Mouse (Mus musculus) ZHBTc4 (cell line): ENCODE measurements at regions not wholly inside any gene's neighbourhood (a gene's known extent, or its start where the extent isn't known, plus 50 kb on each side); places are given as distances from the start of the nearest gene placed in this dataset.

Experiments
- DNase-seq: peaks from one replicate; pipeline ENCODE4 v3.0.0-alpha.2; 2011; ENCODE audit warnings: low read depth, low spot score

- DNase-seq, result no peak
Observed at GRCm38 (mm10) chr8:115626396-115627136, 81.0 kb downstream of the Maf start.

GRCm38 (mm10) chr8:115625072-115625471 is 82.5 kb downstream of the Maf start:
- DNase-seq, result no peak

DNA sequence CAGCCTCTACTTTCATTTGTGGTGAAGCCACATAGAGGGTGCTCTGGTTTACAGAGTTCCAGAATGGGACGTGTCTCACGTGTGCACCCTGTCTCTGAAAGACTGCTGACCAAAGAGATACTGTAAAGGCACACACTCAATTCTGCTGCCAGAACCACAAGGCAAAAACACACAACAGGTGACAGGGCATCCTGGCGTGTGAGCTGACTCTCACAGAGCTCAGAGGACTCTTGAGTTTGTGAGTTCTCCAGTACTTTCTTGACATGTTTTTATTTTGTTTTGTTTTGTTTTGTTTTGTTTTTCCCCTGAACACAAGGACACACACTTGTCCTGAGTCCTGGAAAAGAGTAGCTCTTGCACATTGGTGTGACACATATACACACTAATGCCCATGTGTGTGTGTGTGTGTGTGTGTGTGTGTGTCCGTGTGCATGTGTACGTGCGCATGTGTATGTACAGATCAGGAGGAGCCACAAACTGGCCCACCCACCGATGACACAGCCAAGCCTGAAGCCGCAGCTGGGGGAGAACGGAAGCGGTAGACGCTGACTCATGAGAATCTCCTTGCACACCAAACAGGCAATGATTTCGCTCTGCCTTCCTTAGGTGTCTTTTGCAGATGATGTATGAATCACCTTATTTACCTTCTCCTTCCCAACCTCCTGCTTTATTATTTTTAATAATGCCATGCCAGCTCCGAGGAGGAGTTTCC is 89.4 kb downstream of the Maf start:
- no peak for DNase-seq

GRCm38 (mm10) chr8:115616871-115617605 is 90.6 kb downstream of the Maf start:
- DNase-seq, result no peak

- DNase-seq, result no peak
Observed at GRCm38 (mm10) chr8:115613946-115614584, 93.5 kb downstream of the Maf start.

DNA sequence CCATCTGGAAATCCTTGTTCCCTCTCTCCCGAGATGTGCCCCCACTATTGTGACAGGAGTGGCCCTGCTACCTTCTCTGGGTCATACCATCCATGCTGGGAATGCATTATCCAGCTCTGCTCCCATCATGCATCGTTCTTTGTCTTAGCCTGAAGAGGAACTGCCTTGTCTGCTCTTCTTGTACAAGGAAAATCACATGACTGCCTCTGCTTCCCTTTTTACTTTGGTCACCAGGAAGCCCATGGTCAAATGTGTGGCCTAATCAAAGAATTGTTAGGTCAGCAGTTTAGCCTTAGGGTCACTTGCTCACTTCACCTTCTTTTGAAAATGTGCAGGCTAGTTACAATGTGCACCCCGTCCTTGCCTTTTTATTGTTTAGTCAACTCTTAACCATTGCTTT is 95.5 kb downstream of the Maf start:
- DNase-seq, result no peak

- no peak for DNase-seq
Observed at GRCm38 (mm10) chr8:115599771-115600170, 107.8 kb downstream of the Maf start.

- no peak for DNase-seq
Observed at GRCm38 (mm10) chr8:115597226-115597953, 110.2 kb downstream of the Maf start.

GRCm38 (mm10) chr8:115589721-115590120 is 117.9 kb downstream of the Maf start:
- DNase-seq, result no peak

- no peak for DNase-seq
Observed at GRCm38 (mm10) chr8:115589076-115589475, 118.5 kb downstream of the Maf start.

DNA sequence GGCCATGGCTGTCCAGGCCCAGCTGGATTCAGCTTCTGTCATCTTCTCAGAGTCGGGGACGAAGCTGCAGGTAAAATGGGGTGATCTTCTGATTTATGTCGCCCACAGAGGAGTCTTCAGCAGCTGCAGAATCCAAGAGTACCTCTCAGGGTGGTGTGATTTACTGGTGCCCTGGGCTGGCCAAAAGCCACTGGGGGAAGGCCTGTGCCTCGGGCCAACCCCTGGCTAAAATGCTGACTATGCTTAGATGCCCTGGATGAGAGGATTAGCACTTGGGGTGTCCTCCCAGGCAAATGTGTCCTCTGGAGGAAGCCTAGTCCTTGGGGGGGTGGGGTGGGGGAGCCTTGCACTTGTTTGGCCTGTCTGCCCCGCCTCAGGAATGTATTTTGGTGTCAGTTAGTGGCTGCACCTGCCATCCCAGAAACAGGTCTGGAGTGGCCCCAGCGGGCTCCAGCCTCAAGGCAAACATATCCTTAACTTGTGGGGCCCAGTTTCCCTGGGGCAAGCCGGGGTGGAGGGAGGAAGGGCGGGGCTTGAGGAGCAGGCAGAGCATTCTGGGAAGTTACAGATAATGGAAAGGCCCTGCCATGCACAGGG is 123.2 kb downstream of the Maf start:
- no peak for DNase-seq

DNA sequence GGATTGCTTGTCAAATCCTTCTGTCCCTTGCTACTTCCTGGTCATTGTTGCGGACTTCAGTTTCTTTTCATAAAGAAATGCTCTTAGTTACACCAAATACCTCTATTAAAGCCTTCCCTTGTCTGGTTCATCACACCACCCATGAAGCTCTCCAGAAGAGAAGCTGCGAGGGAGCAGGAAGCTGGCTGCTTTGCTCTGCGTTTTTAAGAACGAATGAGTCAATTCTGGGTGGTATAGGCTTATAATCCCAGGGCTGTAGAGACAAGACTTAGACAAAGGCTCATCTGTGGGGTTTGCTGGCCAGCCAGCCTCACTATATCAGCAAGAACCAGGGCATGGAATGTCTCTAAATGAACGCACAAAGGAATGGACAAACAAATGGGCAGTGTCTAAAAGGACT is 124.4 kb downstream of the Maf start:
- DNase-seq, result no peak

DNA sequence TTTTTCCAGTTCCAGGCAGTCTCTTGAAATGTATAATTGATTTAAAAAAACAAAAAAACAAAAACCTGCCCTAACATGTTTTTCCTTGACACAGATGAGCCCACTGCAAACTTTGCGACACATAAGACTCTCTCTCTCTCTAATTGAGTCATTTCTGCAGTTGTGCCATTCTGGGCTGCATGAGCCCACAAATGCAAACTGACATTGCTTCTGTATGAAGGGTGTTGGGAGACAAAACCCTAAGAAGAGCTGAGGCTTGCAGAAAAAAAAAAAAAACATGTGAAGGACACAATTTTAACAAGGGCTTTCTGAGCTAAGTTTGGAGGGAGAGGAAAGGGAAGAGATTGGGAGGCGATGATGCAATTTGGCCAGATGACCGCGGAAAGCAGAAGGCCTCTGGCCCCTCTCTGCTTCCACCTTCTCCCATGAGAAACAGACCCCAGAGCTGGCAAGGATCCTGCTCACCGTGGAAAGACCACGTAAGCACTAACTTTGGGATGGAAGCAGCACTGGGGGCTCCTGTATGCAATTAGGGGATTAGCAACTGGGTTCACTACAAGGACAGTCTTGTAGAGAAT is 125.6 kb downstream of the Maf start:
- DNase-seq, result no peak

GRCm38 (mm10) chr8:115568394-115568793 is 139.2 kb downstream of the Maf start:
- no peak for DNase-seq

DNA sequence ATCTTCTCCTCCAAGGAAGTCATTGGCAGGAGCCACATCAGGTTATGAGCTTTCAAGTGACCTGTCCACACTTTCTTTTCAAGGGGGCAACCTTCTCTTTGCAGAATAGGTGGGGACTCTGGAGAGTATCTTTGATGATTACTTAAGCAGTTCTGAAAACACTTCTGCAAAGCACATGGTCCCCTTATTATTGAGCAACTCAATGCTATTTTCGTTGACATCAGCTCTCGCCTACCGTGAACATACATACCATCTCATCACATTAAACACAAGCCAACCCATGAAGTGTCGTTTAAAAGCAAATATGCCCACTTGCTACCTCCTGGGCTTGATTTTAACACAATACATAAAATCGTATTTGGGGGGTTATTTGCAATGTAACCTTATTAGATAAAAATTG is 141.8 kb downstream of the Maf start:
- DNase-seq, result no peak

- no peak for DNase-seq
Observed at GRCm38 (mm10) chr8:115562362-115562761, 145.2 kb downstream of the Maf start.

DNA sequence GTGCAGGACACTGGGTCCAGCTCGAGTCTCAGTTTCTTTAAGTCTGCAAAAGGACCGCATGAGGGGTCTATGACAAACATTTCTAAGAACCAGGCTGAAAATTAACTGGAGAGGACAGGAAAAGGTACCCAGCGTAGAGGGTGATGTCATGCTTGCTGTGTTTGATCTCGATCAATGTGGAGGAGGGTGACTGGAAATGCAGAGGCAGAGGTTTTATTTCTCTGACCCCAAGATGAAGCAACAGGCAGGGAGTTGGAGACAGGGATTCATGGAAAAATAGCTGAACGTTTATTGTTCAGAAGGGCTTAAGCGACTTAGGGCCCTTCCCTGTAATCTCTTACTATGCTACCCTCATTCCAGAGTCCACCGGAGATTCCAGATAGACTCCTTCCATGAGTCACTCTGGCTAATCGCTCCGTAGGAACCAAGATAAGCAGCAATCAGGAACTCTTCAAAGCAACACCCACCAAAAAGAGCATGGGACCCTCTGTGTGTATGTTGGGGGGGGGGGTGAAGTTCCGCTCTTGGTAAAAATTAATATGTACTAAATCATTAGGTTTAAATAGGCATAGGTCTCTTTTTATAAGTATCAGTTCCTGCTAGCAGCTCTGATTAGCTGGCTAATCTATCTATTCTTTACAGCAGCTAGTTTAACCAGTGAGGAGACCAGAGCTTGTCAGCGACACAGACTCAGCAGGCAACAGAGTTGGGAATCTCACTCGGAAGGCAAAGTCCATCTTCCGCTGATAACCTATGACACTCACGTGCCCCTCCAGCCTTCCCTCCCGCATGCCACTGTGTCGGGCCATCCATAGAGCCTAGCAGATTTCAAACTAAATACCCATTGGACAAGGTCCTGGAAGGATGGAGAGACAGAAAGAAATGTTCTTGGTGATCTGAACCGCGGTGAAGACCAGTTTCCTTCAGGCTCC is 146.3 kb downstream of the Maf start:
- DNase-seq, result no peak

GRCm38 (mm10) chr8:115555452-115555851 is 152.1 kb downstream of the Maf start:
- no peak for DNase-seq

DNA sequence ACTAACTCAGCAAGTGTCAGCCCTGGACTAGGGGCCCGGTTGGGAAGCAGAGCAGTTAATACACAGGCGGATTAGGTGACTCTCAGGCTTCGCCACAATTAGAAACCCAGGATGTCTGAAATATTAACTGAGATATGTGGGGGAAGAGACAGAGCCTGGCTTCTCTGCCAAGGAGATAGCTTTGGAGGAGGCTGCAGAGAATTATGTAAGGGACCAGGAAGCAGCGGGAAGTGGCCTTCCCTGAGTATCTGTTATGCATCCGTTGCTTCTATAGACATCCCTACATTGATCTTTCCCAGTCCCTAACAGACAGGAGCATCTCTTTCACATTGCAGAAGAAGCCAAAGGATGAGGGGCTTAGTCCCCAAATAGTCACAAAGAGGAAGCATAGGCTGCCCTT is 153.4 kb downstream of the Maf start:
- no peak for DNase-seq

GRCm38 (mm10) chr8:115551262-115551661 is 156.3 kb downstream of the Maf start:
- no peak for DNase-seq
